ENCODE assay signal across 8 mouse cellular contexts in genomic region chr2:118882840-118883679, GRCm38 (mm10). TPM values are rescaled to one million over a fixed set of nuclear protein-coding genes. Genes with fewer than 3 reads are reported as not detected.
DNase-seq lines count a peak whose midpoint lies in the region; ATAC-seq and TF ChIP-seq lines count a peak whose summit lies in the region.

No protein-coding gene starts in this region.

- H3K4me3 ChIP-seq in forebrain, embryonic 10.5 days, result peak overlapping the region; percentile 55
- H3K4me3 ChIP-seq in heart, postnatal 0 days (ENCODE audit: low read depth, low read length), result peak overlapping the region; percentile 35
- peak overlapping the region; percentile 44 for H3K4me3 ChIP-seq in liver, postnatal 0 days (ENCODE audit: low read depth, low read length)
- peak overlapping the region; percentile 31 for H3K4me3 ChIP-seq in neural tube, embryonic 14.5 days (ENCODE audit: low read depth, low read length)

- ATAC-seq in heart, postnatal 0 days (ENCODE audit: insufficient read depth, low read depth), result peak; percentile 76
- ATAC-seq in liver, postnatal 0 days, result peak; percentile 61
- peak; percentile 82 for ATAC-seq in neural tube, embryonic 14.5 days (ENCODE audit: low read depth)

- TF ChIP-seq CTCF in heart, postnatal 0 days (IDR thresholded peaks at IDR 0.05; ENCODE audit: low read depth), result peak; percentile 99
- peak; percentile 100 for TF ChIP-seq CTCF in liver, postnatal 0 days (IDR thresholded peaks at IDR 0.05; ENCODE audit: low read depth)

- H3K9ac ChIP-seq in heart, postnatal 0 days (replicated peaks; ENCODE audit: low read depth, low read length), result no peak overlapping the region
- H3K9ac ChIP-seq in liver, postnatal 0 days (replicated peaks), result no peak overlapping the region
- H3K9ac ChIP-seq in neural tube, embryonic 14.5 days (replicated peaks; ENCODE audit: low read depth, low read length), result peak overlapping the region; percentile 42; the same call in 1 of the 2 replicates

- 2% methylated on average over 32 of the region's 32 CpGs for WGBS in forebrain, embryonic 10.5 days
- 5% methylated on average over 32 of the region's 32 CpGs for WGBS in heart, postnatal 0 days
- 3% methylated on average over 32 of the region's 32 CpGs for whole genome bisulfite sequencing in liver, postnatal 0 days (ENCODE audit: insufficient replicate concordance)
- 3% methylated on average over 32 of the region's 32 CpGs for WGBS in neural tube, embryonic 14.5 days

- peak; percentile 82 to 85 for DNase-seq in CD8-positive naive resting alpha-beta T cell, adult 2 months (ENCODE audit: low read depth in 2 of 2, low spot score in 2 of 2)
- peak; percentile 50 for DNase-seq in c-Kit-positive CD71-positive TER-119-negative erythroid progenitor cells, embryonic 14.5 days (ENCODE audit: low read depth)
- DNase-seq in forebrain, embryonic 10.5 days (ENCODE audit: extremely low spot score, low spot score), result peak; percentile 81
- no peak for DNase-seq in heart, postnatal 0 days (ENCODE audit: low spot score)
- peak; percentile 92 for DNase-seq in kidney, postnatal 4 days
- peak; percentile 90 for DNase-seq in liver, postnatal 0 days
- peak; percentile 95 for DNase-seq in testis, postnatal 10 days (ENCODE audit: low spot score)

- peaks cover 8% of the 10 kb centered on the region for H3K36me3 ChIP-seq in forebrain, embryonic 10.5 days (replicated peaks)
- peaks cover 3% of the 10 kb centered on the region; the same call in 1 of the 2 replicates for H3K36me3 ChIP-seq in heart, postnatal 0 days (replicated peaks; ENCODE audit: control insufficient read depth, insufficient read depth, low read length)
- peaks cover 6% of the 10 kb centered on the region; the same call in 1 of the 2 replicates for H3K36me3 ChIP-seq in liver, postnatal 0 days (replicated peaks; ENCODE audit: insufficient read depth, low read length)
- H3K36me3 ChIP-seq in neural tube, embryonic 14.5 days (ENCODE audit: control insufficient read depth, insufficient read depth, low read length), result no peaks in the 10 kb centered on the region

- peaks cover 20% of the 10 kb centered on the region for H3K4me1 ChIP-seq in forebrain, embryonic 10.5 days
- H3K4me1 ChIP-seq in heart, postnatal 0 days (ENCODE audit: control insufficient read depth, insufficient read depth), result peaks cover 14% of the 10 kb centered on the region
- H3K4me1 ChIP-seq in liver, postnatal 0 days (ENCODE audit: insufficient read depth), result peaks cover 21% of the 10 kb centered on the region
- H3K4me1 ChIP-seq in neural tube, embryonic 14.5 days (ENCODE audit: control insufficient read depth, insufficient read depth, low read length), result no peaks in the 10 kb centered on the region; the same call in 1 of the 2 replicates

- peaks cover 53% of the 10 kb centered on the region for H3K27me3 ChIP-seq in forebrain, embryonic 10.5 days (ENCODE audit: poor library complexity, severe bottlenecking)
- H3K27me3 ChIP-seq in heart, postnatal 0 days (ENCODE audit: control insufficient read depth, insufficient read depth, low read length), result peaks cover 16% of the 10 kb centered on the region; the same call in 1 of the 2 replicates
- peaks cover 2% of the 10 kb centered on the region; the same call in 1 of the 2 replicates for H3K27me3 ChIP-seq in liver, postnatal 0 days (ENCODE audit: insufficient read depth, low read length)
- H3K27me3 ChIP-seq in neural tube, embryonic 14.5 days (ENCODE audit: control insufficient read depth, insufficient read depth, low read length), result no peaks in the 10 kb centered on the region

- no peaks in the 10 kb centered on the region for H3K9me3 ChIP-seq in forebrain, embryonic 10.5 days
- no peaks in the 10 kb centered on the region for H3K9me3 ChIP-seq in heart, postnatal 0 days (replicated peaks; ENCODE audit: control insufficient read depth, low read length)
- H3K9me3 ChIP-seq in liver, postnatal 0 days (ENCODE audit: low read length), result no peaks in the 10 kb centered on the region
- no peaks in the 10 kb centered on the region for H3K9me3 ChIP-seq in neural tube, embryonic 14.5 days (ENCODE audit: control insufficient read depth, low read length)

- H3K4me2 ChIP-seq in heart, postnatal 0 days (ENCODE audit: low read depth, low read length), result peak overlapping the region; percentile 63
- peak overlapping the region; percentile 76 for H3K4me2 ChIP-seq in liver, postnatal 0 days (ENCODE audit: low read depth, low read length)
- peak overlapping the region; percentile 75 for H3K4me2 ChIP-seq in neural tube, embryonic 14.5 days (ENCODE audit: low read depth, low read length)

- H3K27ac ChIP-seq in forebrain, embryonic 10.5 days, result peak overlapping the region; percentile 73
- H3K27ac ChIP-seq in heart, postnatal 0 days (ENCODE audit: low read depth), result no peak overlapping the region
- no peak overlapping the region for H3K27ac ChIP-seq in liver, postnatal 0 days (ENCODE audit: low read depth)
- H3K27ac ChIP-seq in neural tube, embryonic 14.5 days (ENCODE audit: low read depth, low read length), result no peak overlapping the region

- no peak for TF ChIP-seq EP300 in heart, postnatal 0 days (IDR thresholded peaks at IDR 0.05; ENCODE audit: low read depth)
- TF ChIP-seq EP300 in liver, postnatal 0 days (IDR thresholded peaks at IDR 0.05; ENCODE audit: low read depth), result peak; percentile 36; the same call in 1 of the 2 replicates

RNA-seq across cellular contexts. Expression of gene Bahd1, which starts 17.1 kb away (rescaled TPM):
- 3.6 and 4.1 TPM in 2 replicates for polyA plus RNA-seq in forebrain, embryonic 10.5 days (2016; fragmentation: Nextera tagmentation; extraction: Ambion mirVana)
- 9.4 and 11.7 TPM in 2 replicates for total RNA-seq in heart, postnatal 0 days (2014; rRNA removed; ENCODE audit: low replicate concordance)
- 1.6 and 1.9 TPM in 2 replicates for polyA plus RNA-seq in heart, postnatal 0 days (2015; fragmentation: Nextera tagmentation; extraction: Ambion mirVana)
- polyA plus RNA-seq in liver, postnatal 0 days (2015; fragmentation: Nextera tagmentation; extraction: Ambion mirVana), result 2.4 and 2.5 TPM in 2 replicates
- polyA plus RNA-seq in neural tube, embryonic 14.5 days (2014; fragmentation: Nextera tagmentation; extraction: Ambion mirVana), result 1.8 and 2.2 TPM in 2 replicates

RNA-seq across cellular contexts. Expression of gene Ivd, which starts 21.3 kb away (rescaled TPM):
- polyA plus RNA-seq in forebrain, embryonic 10.5 days (2016; fragmentation: Nextera tagmentation; extraction: Ambion mirVana), result 66.2 and 67.7 TPM in 2 replicates
- 154 and 163 TPM in 2 replicates for total RNA-seq in heart, postnatal 0 days (2014; rRNA removed; ENCODE audit: low replicate concordance)
- polyA plus RNA-seq in heart, postnatal 0 days (2015; fragmentation: Nextera tagmentation; extraction: Ambion mirVana), result 84.2 and 92.2 TPM in 2 replicates
- polyA plus RNA-seq in liver, postnatal 0 days (2015; fragmentation: Nextera tagmentation; extraction: Ambion mirVana), result 47.0 and 50.4 TPM in 2 replicates
- polyA plus RNA-seq in neural tube, embryonic 14.5 days (2014; fragmentation: Nextera tagmentation; extraction: Ambion mirVana), result 37.7 and 41.2 TPM in 2 replicates

RNA-seq across cellular contexts. Expression of gene Chst14, which starts 43.2 kb away (rescaled TPM):
- polyA plus RNA-seq in forebrain, embryonic 10.5 days (2016; fragmentation: Nextera tagmentation; extraction: Ambion mirVana), result 13.8 and 14.5 TPM in 2 replicates
- 10.8 and 15.3 TPM in 2 replicates for total RNA-seq in heart, postnatal 0 days (2014; rRNA removed; ENCODE audit: low replicate concordance)
- 12.8 and 14.3 TPM in 2 replicates for polyA plus RNA-seq in heart, postnatal 0 days (2015; fragmentation: Nextera tagmentation; extraction: Ambion mirVana)
- 4.0 and 4.5 TPM in 2 replicates for polyA plus RNA-seq in liver, postnatal 0 days (2015; fragmentation: Nextera tagmentation; extraction: Ambion mirVana)
- polyA plus RNA-seq in neural tube, embryonic 14.5 days (2014; fragmentation: Nextera tagmentation; extraction: Ambion mirVana), result 3.5 and 8.5 TPM in 2 replicates
